Mouse (Mus musculus) intestine, postnatal 0 days (tissue): ENCODE measurements around the gene Leng8. TPM values are rescaled to one million over a fixed set of nuclear protein-coding genes. Genes with fewer than 3 reads are reported as not detected.

Experiments
- ATAC-seq: fragments of 200-750 bp; cut with Nextera tagmentation; 2 replicates; pipeline ENCODE4 v1.8.0; 2017; ENCODE audit warnings: mild to moderate bottlenecking, moderate TSS enrichment, moderate library complexity
- H3K27ac ChIP-seq: fragments of 300-500 bp; sonication (generic); 2 replicates; pipeline ENCODE4 v1.5.1; 2014; ENCODE audit warnings: mild to moderate bottlenecking, low read depth, low read length, moderate library complexity
- H3K27me3 ChIP-seq: fragments of 300-500 bp; sonication (generic); replicated peaks from 2 replicates; pipeline ENCODE4 v1.6.1; 2014; ENCODE audit warnings: low read length, mixed read lengths; ENCODE audit not compliant: control insufficient read depth, insufficient read depth
- H3K36me3 ChIP-seq: fragments of 300-500 bp; sonication (generic); 2 replicates; pipeline ENCODE4 v1.6.1; 2014; ENCODE audit warnings: mild to moderate bottlenecking, moderate library complexity; ENCODE audit not compliant: control insufficient read depth, insufficient read depth
- H3K4me1 ChIP-seq: fragments of 300-500 bp; sonication (generic); replicated peaks from 2 replicates; pipeline ENCODE4 v1.6.1; 2014; ENCODE audit warnings: antibody characterized with exemption, low read length, mixed read lengths; ENCODE audit not compliant: control insufficient read depth, insufficient read depth
- H3K4me2 ChIP-seq: fragments of 300-500 bp; sonication (generic); replicated peaks from 2 replicates; pipeline ENCODE4 v1.6.1; 2014; ENCODE audit warnings: low read depth, mild to moderate bottlenecking, moderate library complexity
- H3K4me3 ChIP-seq: fragments of 300-500 bp; sonication (generic); 2 replicates; pipeline ENCODE4 v1.5.1; 2014; ENCODE audit warnings: low read depth, low read length
- H3K9ac ChIP-seq: fragments of 300-500 bp; sonication (generic); 2 replicates; pipeline ENCODE4 v1.6.1; 2014; ENCODE audit warnings: mild to moderate bottlenecking, low read depth, low read length
- H3K9me3 ChIP-seq: fragments of 300-500 bp; sonication (generic); 2 replicates; pipeline ENCODE4 v1.6.1; 2016; ENCODE audit warnings: mixed run types; ENCODE audit not compliant: control insufficient read depth
- CTCF ChIP-seq: sonication (generic); IDR thresholded peaks from 2 replicates; pipeline ENCODE4 v1.5.1; 2016; ENCODE audit warnings: low read depth, mild to moderate bottlenecking, control low read depth, antibody characterized with exemption, moderate library complexity
- WGBS: fragments of 180-500 bp; shearing (Covaris S2); extraction: QIAGEN DNeasy Blood & Tissue Kit; methylation state at CpG from one replicate; pipeline ENCODE4 v1.1.7; 2014; 5-methylcytosine and 5-hydroxymethylcytosine counted together
- polyA plus RNA-seq: library from polyadenylated mRNA; unstranded; fragments of >200 nt; fragmentation: Nextera tagmentation; extraction: Ambion mirVana; gene quantifications from 2 replicates; pipeline ENCODE4 v1.2.1, GENCODE M21; 2015

Leng8 gene
- polyA plus RNA-seq, 1 experiment from 2014 or later: 13.8 TPM

DNA sequence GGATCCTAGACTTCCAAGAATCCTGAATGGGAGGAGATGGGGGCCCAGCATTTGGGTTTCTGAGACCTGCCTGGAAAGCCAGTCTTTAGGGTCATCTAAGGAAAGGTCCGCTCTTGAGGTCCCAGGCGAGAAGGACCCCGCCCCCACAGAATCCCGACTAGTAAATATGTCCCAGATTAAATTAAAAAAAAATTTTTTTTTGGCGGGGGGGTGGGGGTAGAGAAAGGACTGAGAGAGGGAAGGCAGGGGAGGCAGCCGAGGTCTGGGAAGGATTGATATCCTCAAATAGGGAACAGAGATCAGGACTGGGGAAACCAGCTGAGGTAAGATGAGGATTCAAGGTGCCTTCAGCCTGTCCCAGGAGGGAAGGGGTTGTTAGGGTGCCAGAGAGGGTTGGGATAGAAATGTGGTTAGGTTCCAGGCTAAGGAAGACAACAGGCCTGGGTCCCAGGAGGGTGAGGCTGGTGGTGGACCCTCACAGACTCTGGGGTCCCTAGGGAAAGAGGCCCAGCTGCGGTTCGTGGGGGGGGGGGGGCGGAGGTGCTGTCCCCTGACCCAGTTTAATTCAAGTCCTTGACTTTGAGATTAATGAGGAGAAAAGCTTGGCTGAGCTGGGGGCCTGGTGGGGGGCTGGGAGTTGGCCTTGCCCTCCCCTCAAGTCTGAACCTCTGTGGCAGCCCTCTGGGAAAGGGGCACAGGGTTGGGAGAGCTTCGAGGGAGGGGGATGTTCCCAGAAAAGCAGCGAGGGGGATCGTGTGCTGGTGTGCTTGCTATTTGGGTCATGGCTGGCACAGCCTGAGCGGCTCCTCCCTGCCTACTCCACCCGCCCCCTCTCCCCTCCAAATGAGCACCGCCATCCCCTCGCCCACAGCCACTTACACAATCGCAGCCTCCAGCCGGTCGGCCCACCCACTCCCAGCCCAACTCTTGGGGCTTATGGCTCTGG, 16.6 kb upstream of the Leng8 start:
- Histone ChIP-seq H3K27ac (no peak overlapping the region), H3K4me1 (no peaks in the 10 kb centered on the region; the same call in 1 of the 2 replicates), H3K27me3 (peaks cover 12% of the 10 kb centered on the region), H3K36me3 (no peaks in the 10 kb centered on the region), H3K9ac (no peak overlapping the region), H3K9me3 (no peaks in the 10 kb centered on the region), H3K4me2 (peak overlapping the region; percentile 58; the same call in 1 of the 2 replicates), H3K4me3 (0 out of 2 replicates have a peak overlapping the region, but pooled peaks have one; percentile 27)
- whole genome bisulfite sequencing: 22% methylated on average over 18 of the region's 19 CpGs
- no peak for ATAC-seq
- TF ChIP-seq CTCF: no peak

DNA sequence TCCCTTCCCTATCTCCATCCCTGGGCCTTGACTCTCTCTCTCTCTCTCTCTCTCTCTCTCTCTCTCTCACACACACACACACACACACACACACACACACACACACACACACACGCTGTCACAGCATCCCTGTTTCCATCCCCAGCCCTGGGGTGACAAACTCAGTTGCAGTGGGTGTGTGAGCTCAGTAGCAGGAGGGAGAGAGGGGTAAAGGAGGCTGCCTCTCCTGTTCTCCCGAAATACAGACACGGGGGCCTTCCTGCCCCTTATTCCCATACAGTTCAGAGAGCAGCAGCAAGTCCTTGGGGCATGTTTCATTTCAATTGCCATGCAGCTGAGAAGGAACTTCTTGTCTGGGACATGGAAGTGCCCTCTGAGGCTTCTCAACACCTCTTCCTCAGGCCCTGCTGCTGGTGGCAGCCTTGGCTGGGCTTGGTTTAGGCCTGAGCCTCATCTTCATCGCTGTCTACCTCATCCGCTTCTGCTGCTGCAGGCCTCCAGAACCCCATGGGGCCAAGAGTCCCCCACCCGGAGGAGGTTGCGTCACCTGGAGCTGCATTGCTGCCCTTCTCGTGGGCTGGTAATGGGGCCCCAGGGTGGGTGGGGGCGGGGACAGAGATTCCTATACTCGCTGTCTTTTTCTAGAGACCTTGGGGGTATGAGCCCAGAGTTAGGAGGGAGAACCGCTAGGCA, 14.6 kb upstream of the Leng8 start:
- WGBS: 49% methylated on average over 11 of the region's 11 CpGs
- Histone ChIP-seq H3K27ac (no peak overlapping the region), H3K4me3 (no peak overlapping the region), H3K4me1 (no peaks in the 10 kb centered on the region; the same call in 1 of the 2 replicates), H3K9ac (no peak overlapping the region), H3K4me2 (no peak overlapping the region), H3K27me3 (peaks cover 12% of the 10 kb centered on the region), H3K9me3 (no peaks in the 10 kb centered on the region), H3K36me3 (no peaks in the 10 kb centered on the region)
- TF ChIP-seq CTCF: no peak
- ATAC-seq: no peak

- ATAC-seq: no peak
- 91% methylated on average over 10 of the region's 10 CpGs for WGBS
- Histone ChIP-seq H3K36me3 (no peaks in the 10 kb centered on the region), H3K27ac (no peak overlapping the region), H3K4me2 (no peak overlapping the region), H3K4me1 (no peaks in the 10 kb centered on the region; the same call in 1 of the 2 replicates), H3K27me3 (peaks cover 12% of the 10 kb centered on the region), H3K4me3 (no peak overlapping the region), H3K9ac (no peak overlapping the region), H3K9me3 (no peaks in the 10 kb centered on the region)
- no peak for TF ChIP-seq CTCF
Observed at GRCm38 (mm10) chr7:4122783-4123182, 14.1 kb upstream of the Leng8 start.

- no peak overlapping the region for H3K4me2 ChIP-seq
- no peaks in the 10 kb centered on the region for H3K36me3 ChIP-seq
- H3K27ac ChIP-seq: no peak overlapping the region
- TF ChIP-seq CTCF: no peak
- H3K27me3 ChIP-seq: peaks cover 12% of the 10 kb centered on the region
- no peak overlapping the region for H3K9ac ChIP-seq
- WGBS: 67% methylated on average over 1 of the region's 1 CpGs
- ATAC-seq: no peak
- no peak overlapping the region for H3K4me3 ChIP-seq
- H3K9me3 ChIP-seq: no peaks in the 10 kb centered on the region
- no peaks in the 10 kb centered on the region; the same call in 1 of the 2 replicates for H3K4me1 ChIP-seq
Observed at GRCm38 (mm10) chr7:4123732-4124131, 13.1 kb upstream of the Leng8 start.

DNA sequence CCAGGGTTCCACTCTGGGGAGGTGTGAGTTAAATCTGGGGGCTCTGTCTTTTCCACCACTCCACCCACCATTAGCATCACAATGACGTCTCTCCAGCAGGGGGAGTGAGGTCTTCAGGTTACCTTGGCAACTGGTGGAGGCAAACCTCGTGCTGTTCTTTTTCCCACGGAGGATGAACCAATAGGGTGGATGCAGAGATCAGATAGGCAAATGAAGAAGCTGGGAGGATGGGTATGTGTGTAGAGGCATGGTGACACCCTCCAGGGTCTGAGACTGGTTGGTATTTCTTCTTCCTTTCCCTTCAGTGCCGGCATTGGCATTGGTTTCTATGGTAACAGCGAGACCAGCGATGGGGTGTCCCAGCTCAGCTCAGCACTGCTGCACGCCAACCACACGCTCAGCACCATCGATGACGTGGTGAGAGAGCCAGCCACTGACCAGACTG, 12.5 kb upstream of the Leng8 start:
- WGBS: 4% methylated on average over 10 of the region's 10 CpGs
- H3K27ac ChIP-seq: no peak overlapping the region
- no peaks in the 10 kb centered on the region; the same call in 1 of the 2 replicates for H3K4me1 ChIP-seq
- H3K9me3 ChIP-seq: no peaks in the 10 kb centered on the region
- H3K27me3 ChIP-seq: peaks cover 7% of the 10 kb centered on the region
- ATAC-seq: peak; percentile 43; the same call in 1 of the 2 replicates
- no peak overlapping the region for H3K4me3 ChIP-seq
- TF ChIP-seq CTCF: peak; percentile 52
- H3K4me2 ChIP-seq: no peak overlapping the region
- no peak overlapping the region for H3K9ac ChIP-seq
- no peaks in the 10 kb centered on the region for H3K36me3 ChIP-seq

DNA sequence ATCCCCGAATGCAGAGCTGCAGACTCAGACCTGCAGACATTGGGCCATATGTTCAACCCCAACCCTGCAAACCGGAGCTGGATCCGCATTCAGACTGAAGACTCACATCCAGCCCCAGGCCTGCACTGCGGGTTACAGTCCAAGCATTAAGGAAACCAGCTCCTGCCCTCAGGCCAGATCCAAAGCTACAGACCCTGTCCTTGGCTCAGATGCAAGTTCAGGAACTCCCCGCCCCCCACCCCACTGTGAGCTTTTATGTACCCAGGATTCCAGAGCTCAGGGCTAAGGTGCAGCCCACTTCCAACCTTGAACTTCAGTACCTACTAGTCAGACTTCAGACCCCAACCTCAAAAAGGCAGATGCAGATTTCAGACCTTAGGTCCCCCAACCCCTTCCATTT, 12.0 kb upstream of the Leng8 start:
- TF ChIP-seq CTCF: no peak
- 32% methylated on average over 5 of the region's 5 CpGs for WGBS
- Histone ChIP-seq H3K9me3 (no peaks in the 10 kb centered on the region), H3K4me2 (no peak overlapping the region), H3K27ac (no peak overlapping the region; the same call in 1 of the 2 replicates), H3K4me1 (no peaks in the 10 kb centered on the region), H3K27me3 (peaks cover 2% of the 10 kb centered on the region), H3K9ac (no peak overlapping the region), H3K4me3 (no peak overlapping the region), H3K36me3 (no peaks in the 10 kb centered on the region)
- ATAC-seq: no peak
